Mouse (Mus musculus): ENCODE measurements around the gene Ldlrap1.

- TF ChIP-seq CTCF (IDR thresholded peaks at IDR 0.05; ENCODE audit: borderline replicate concordance, control insufficient read depth, extremely low read depth, insufficient read depth, low read length, poor library complexity) (no peak), POLR2A (IDR thresholded peaks at IDR 0.05; ENCODE audit: control insufficient read depth, extremely low read depth, insufficient read depth, low read length, poor library complexity) (no peak)
These were observed 45.8 kb upstream of the Ldlrap1 start for GRCm38 (mm10) chr4:134813406-134814228.
